Comparison of ENCODE assay signal across 29 mouse cellular contexts in genomic region chr2:159072997-159073690, GRCm38 (mm10).
DNase-seq lines count a peak whose midpoint lies in the region; ATAC-seq and TF ChIP-seq lines count a peak whose summit lies in the region.
"Had no signal": no experiment of that assay in that cellular context is flagged by ENCODE, and none has a peak within 500 bp of the region (broad histone marks: within the 10 kb centered on the region; RNA-seq: fewer than 3 reads in every experiment).

No protein-coding gene starts in this region.

- 60% methylated on average over 7 of the region's 7 CpGs for WGBS in lung, embryonic 14.5 days
- 57% methylated on average over 7 of the region's 7 CpGs for WGBS in lung, postnatal 0 days
- 60% methylated on average over 7 of the region's 7 CpGs for WGBS in stomach, embryonic 16.5 days
- WGBS in forebrain, embryonic 12.5 days: 83% methylated on average over 7 of the region's 7 CpGs

- H3K4me1 ChIP-seq in lung, embryonic 14.5 days (ENCODE audit: insufficient read depth): no peaks in the 10 kb centered on the region
- H3K4me1 ChIP-seq in lung, postnatal 0 days (ENCODE audit: insufficient read depth, low read depth, low read length): no peaks in the 10 kb centered on the region
- no peaks in the 10 kb centered on the region for H3K4me1 ChIP-seq in stomach, embryonic 16.5 days (ENCODE audit: control insufficient read depth, insufficient read depth, low read length)
- 0 out of 2 replicates have a peak, but pooled peaks cover 4% of the 10 kb centered on the region for H3K4me1 ChIP-seq in forebrain, embryonic 12.5 days
- H3K4me1 ChIP-seq: heart, embryonic 12.5 days; heart, embryonic 15.5 days had no signal

- ATAC-seq in lung, embryonic 14.5 days (ENCODE audit: insufficient read depth): peak; percentile 67
- peak; percentile 71 for ATAC-seq in lung, postnatal 0 days
- ATAC-seq in stomach, embryonic 16.5 days (ENCODE audit: insufficient read depth, low FRiP score): peak; percentile 79
- no peak for ATAC-seq in forebrain, embryonic 12.5 days (ENCODE audit: low FRiP score)
- ATAC-seq: forebrain, embryonic 13.5 days; forebrain, embryonic 16.5 days; hindbrain, embryonic 16.5 days had no signal

- no peak overlapping the region for H3K4me2 ChIP-seq in lung, embryonic 14.5 days
- H3K4me2 ChIP-seq in lung, postnatal 0 days (replicated peaks; ENCODE audit: low read depth, low read length): no peak overlapping the region
- no peak overlapping the region for H3K4me2 ChIP-seq in stomach, embryonic 16.5 days (ENCODE audit: low read depth, low read length)
- H3K4me2 ChIP-seq in forebrain, embryonic 12.5 days: no peak overlapping the region
- H3K4me2 ChIP-seq: embryonic facial prominence, embryonic 13.5 days; forebrain, embryonic 13.5 days; heart, embryonic 12.5 days; heart, embryonic 15.5 days; hindbrain, embryonic 13.5 days had no signal

- H3K4me3 ChIP-seq in lung, embryonic 14.5 days (ENCODE audit: low read depth, low read length): no peak overlapping the region
- H3K4me3 ChIP-seq in lung, postnatal 0 days (ENCODE audit: low read depth, low read length): no peak overlapping the region
- H3K4me3 ChIP-seq in stomach, embryonic 16.5 days (replicated peaks; ENCODE audit: low read length): no peak overlapping the region
- H3K4me3 ChIP-seq in forebrain, embryonic 12.5 days (replicated peaks): no peak overlapping the region
- H3K4me3 ChIP-seq: embryonic facial prominence, embryonic 10.5 days; embryonic facial prominence, embryonic 13.5 days; erythroblast, embryonic 14.5 days; forebrain, embryonic 13.5 days; heart, embryonic 12.5 days; heart, embryonic 15.5 days; hindbrain, embryonic 10.5 days; hindbrain, embryonic 13.5 days had no signal

- no peak for DNase-seq in lung, embryonic 14.5 days
- no peak for DNase-seq in lung, postnatal 10 days
- peak; percentile 65 for DNase-seq in lung, postnatal 0 days (ENCODE audit: low spot score)
- no peak for DNase-seq in lung, postnatal 25 days (ENCODE audit: low spot score)
- no peak for DNase-seq in left cerebral cortex, postnatal 10 days (ENCODE audit: extremely low spot score in 1 of 2, low spot score in 2 of 2)
- DNase-seq: adrenal gland, adult 2 months; adrenal gland, postnatal 25 days; B cell, adult 2 months; cerebellum, adult 11-12 months; cerebellum, adult 8-10 months; cerebellum, postnatal 10 days; cerebellum, postnatal 36 days; embryo, embryonic 11 days; gastrocnemius, postnatal 10 days; gastrocnemius, postnatal 36 days; heart, postnatal 10 days; heart, postnatal 36 days had no signal

- no peaks in the 10 kb centered on the region for H3K9me3 ChIP-seq in lung, embryonic 14.5 days (ENCODE audit: low read depth, low read length)
- H3K9me3 ChIP-seq in lung, postnatal 0 days (ENCODE audit: low read length): no peaks in the 10 kb centered on the region
- no peaks in the 10 kb centered on the region for H3K9me3 ChIP-seq in stomach, embryonic 16.5 days (replicated peaks; ENCODE audit: control insufficient read depth, low read length)
- H3K9me3 ChIP-seq in forebrain, embryonic 12.5 days: no peaks in the 10 kb centered on the region
- H3K9me3 ChIP-seq: embryonic facial prominence, embryonic 10.5 days; embryonic facial prominence, embryonic 13.5 days; forebrain, embryonic 13.5 days; heart, embryonic 15.5 days; hindbrain, embryonic 10.5 days; hindbrain, embryonic 13.5 days had no signal

- intact Hi-C loops in left cerebral cortex, postnatal 10 days (cut with DNase I): no loop called here

- H3K9ac ChIP-seq in lung, embryonic 14.5 days: no peak overlapping the region
- H3K9ac ChIP-seq in lung, postnatal 0 days (replicated peaks; ENCODE audit: low read depth): no peak overlapping the region
- no peak overlapping the region for H3K9ac ChIP-seq in stomach, embryonic 16.5 days (ENCODE audit: low read length)
- no peak overlapping the region for H3K9ac ChIP-seq in forebrain, embryonic 12.5 days
- H3K9ac ChIP-seq: embryonic facial prominence, embryonic 13.5 days; forebrain, embryonic 13.5 days; heart, embryonic 12.5 days; heart, embryonic 15.5 days; hindbrain, embryonic 13.5 days had no signal

- H3K27me3 ChIP-seq in lung, embryonic 14.5 days (ENCODE audit: insufficient read depth, low read length): no peaks in the 10 kb centered on the region
- no peaks in the 10 kb centered on the region for H3K27me3 ChIP-seq in lung, postnatal 0 days (replicated peaks; ENCODE audit: insufficient read depth, low read length)
- no peaks in the 10 kb centered on the region for H3K27me3 ChIP-seq in stomach, embryonic 16.5 days (ENCODE audit: control insufficient read depth, insufficient read depth, low read length)
- H3K27me3 ChIP-seq in forebrain, embryonic 12.5 days: peaks cover 5% of the 10 kb centered on the region; the same call in 1 of the 2 replicates
- H3K27me3 ChIP-seq: embryonic facial prominence, embryonic 13.5 days; forebrain, embryonic 13.5 days; heart, embryonic 15.5 days had no signal

- no peaks in the 10 kb centered on the region for H3K36me3 ChIP-seq in lung, embryonic 14.5 days (ENCODE audit: insufficient read depth)
- no peaks in the 10 kb centered on the region for H3K36me3 ChIP-seq in lung, postnatal 0 days (ENCODE audit: insufficient read depth, low read length)
- H3K36me3 ChIP-seq in stomach, embryonic 16.5 days (ENCODE audit: control insufficient read depth, insufficient read depth, low read length): no peaks in the 10 kb centered on the region
- H3K36me3 ChIP-seq in forebrain, embryonic 12.5 days (replicated peaks): no peaks in the 10 kb centered on the region
- H3K36me3 ChIP-seq: embryonic facial prominence, embryonic 10.5 days; embryonic facial prominence, embryonic 13.5 days; heart, embryonic 12.5 days; heart, embryonic 15.5 days; hindbrain, embryonic 10.5 days; hindbrain, embryonic 13.5 days had no signal

- no peak overlapping the region for H3K27ac ChIP-seq in lung, embryonic 14.5 days (ENCODE audit: low read depth)
- no peak overlapping the region for H3K27ac ChIP-seq in lung, postnatal 0 days (ENCODE audit: low read length)
- H3K27ac ChIP-seq in stomach, embryonic 16.5 days (ENCODE audit: low read length): no peak overlapping the region
- no peak overlapping the region for H3K27ac ChIP-seq in forebrain, embryonic 12.5 days
- H3K27ac ChIP-seq: embryonic facial prominence, embryonic 10.5 days; embryonic facial prominence, embryonic 13.5 days; forebrain, embryonic 13.5 days; heart, embryonic 15.5 days; hindbrain, embryonic 10.5 days; hindbrain, embryonic 13.5 days had no signal

- 0 out of 2 replicates have a peak, but pooled peaks have one; percentile 21 for TF ChIP-seq EP300 in lung, postnatal 0 days (IDR thresholded peaks at IDR 0.05)

- TF ChIP-seq CTCF in lung, embryonic 14.5 days (IDR thresholded peaks at IDR 0.05; ENCODE audit: low read depth): no peak
- TF ChIP-seq CTCF in lung, postnatal 0 days (IDR thresholded peaks at IDR 0.05): no peak
